Mouse (Mus musculus): ENCODE measurements at regions not wholly inside any gene's neighbourhood (a gene's known extent, or its start where the extent isn't known, plus 50 kb on each side); places are given as distances from the start of the nearest gene placed in this dataset.

- TF ChIP-seq CTCF (IDR thresholded peaks at IDR 0.05; ENCODE audit: low read depth) (no peak), EP300 (IDR thresholded peaks at IDR 0.05; ENCODE audit: low read depth) (no peak)
Measured at GRCm38 (mm10) chr2:45678685-45679084, 561.5 kb upstream of the Zeb2 start.
